Mouse (Mus musculus): Measurements from ENCODE around the gene Cdkn2a.

The Cdkn2a gene

DNA sequence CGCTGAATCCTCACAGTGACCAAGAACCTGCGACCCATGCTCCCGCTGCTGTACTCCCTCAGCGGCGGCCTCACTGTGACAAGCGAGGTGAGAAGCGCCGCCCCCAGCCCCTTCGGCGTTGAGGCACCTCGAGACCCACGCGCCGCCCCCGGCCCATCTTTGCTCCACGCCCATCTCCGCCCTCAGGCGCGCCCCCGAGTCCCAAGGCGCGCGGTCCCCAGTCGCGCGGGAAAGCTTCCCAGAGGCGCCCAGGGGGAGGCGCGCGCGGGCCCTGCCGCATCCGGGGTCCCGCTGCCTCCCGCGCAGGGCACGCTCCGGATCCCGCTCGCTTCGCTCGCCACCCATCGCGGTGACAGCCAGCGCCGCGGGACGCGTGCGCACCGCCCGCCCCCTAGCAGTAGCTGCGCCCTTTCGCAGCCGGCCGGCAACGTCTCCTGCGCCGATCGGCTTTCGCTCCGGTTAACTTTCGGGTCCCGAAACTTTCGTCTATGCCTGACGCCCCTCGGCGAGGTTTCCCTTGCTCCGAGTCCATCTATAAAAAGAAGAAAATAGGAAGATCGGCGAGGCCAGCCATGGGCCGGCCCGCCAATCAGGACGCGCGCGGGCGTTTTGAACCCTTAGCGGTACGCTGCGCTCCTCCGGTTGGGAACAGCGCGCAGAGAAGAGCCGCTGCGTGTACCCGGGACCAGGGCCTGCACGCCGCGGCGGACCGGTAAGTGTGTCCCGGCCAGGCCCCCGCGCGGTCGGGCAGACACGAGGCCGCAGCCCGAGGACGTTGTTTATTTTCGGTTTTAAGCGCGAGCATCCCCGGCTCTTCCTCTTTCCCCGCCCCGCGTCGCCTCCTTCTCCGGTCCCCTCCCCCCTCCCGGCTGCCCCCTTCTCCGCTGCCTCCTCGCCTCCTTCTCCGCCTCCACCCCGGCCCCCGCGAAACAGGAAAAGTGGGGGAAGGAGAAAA is at the start of gene Cdkn2a:
Cdkn2a (minus strand) TSS at position 168 of the 955 bp plus-strand sequence.
- DNase-seq (ENCODE audit: low spot score) = peak; percentile 47

DNA sequence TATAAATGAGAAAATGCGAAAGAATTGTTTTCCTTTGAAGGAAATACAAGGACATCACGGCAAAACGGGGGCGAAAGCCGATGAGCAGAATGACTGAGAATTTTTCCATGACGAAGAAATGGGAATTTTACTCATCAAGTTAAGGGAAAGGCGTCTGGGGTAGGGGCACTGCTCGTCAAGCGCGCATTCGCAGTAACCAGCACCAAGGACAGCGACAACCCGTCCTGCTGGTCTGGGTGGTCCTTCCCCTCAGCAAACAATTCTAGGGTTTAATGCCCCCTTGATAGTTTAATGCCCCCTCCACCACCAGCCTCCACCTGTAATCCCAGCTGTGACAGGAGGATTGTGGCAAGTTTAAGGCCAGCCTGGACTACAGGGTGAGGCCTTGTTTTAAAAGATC is 19.0 kb upstream of the Cdkn2a start:
- DNase-seq (ENCODE audit: low spot score) = no peak

GRCm38 (mm10) chr4:89310491-89311254 is 16.2 kb upstream of the Cdkn2a start, which contains the start of gene Cdkn2b:
Cdkn2b (minus strand) TSS chr4:89311039.
- DNase-seq (ENCODE audit: low spot score) = peak; percentile 71

- no peak for DNase-seq (ENCODE audit: low spot score)
Measured at GRCm38 (mm10) chr4:89309996-89310395, 15.5 kb upstream of the Cdkn2a start.

DNA sequence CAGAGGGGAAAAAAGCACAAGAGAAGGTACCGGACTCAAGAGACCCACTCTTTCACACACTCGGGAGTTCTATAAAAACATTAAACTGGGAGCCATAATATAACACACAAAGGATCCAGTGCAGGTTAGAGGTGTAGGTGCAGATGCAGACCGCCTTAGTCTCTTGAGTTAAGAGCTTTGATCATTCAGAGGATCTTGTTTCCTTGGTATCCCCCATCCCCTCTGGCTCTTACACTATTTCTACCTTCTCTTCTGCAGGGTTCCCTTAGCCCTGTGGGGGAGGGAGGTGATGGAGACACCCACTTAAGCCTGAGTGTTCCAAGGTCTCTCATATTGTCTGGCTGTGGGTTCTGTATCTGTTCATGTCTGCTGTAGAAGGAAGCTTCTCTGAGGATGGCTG is 13.5 kb upstream of the Cdkn2a start:
- DNase-seq (ENCODE audit: low spot score) = no peak

DNA sequence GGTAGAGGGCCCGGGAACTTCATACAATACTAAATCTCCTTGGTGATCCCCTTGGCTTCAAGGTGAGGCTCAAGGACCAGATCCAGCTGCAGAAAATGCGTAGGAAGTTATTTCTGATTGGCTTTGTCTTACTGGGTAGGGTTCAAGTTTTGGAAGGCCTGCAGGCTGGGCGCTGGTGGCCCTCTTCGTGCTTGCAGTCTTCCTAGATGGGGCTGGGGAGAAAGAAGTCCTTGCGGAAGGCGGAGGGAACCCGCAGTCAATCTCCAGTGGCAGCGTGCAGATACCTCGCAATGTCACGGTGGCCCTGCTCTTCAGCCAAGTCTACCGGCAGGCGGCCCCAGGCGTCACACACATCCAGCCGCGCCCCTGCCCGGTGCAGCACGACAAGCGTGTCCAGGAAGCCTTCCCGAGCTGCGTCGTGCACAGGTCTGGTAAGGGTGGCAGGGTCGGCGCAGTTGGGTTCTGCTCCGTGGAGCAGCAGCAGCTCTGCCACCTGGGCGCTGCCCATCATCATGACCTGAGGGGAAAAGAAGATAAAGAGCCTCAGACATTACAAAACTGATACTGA is 12.4 kb upstream of the Cdkn2a start:
- DNase-seq (ENCODE audit: low spot score) = no peak

GRCm38 (mm10) chr4:89305691-89306090 is 11.2 kb upstream of the Cdkn2a start:
- no peak for DNase-seq (ENCODE audit: low spot score)

DNA sequence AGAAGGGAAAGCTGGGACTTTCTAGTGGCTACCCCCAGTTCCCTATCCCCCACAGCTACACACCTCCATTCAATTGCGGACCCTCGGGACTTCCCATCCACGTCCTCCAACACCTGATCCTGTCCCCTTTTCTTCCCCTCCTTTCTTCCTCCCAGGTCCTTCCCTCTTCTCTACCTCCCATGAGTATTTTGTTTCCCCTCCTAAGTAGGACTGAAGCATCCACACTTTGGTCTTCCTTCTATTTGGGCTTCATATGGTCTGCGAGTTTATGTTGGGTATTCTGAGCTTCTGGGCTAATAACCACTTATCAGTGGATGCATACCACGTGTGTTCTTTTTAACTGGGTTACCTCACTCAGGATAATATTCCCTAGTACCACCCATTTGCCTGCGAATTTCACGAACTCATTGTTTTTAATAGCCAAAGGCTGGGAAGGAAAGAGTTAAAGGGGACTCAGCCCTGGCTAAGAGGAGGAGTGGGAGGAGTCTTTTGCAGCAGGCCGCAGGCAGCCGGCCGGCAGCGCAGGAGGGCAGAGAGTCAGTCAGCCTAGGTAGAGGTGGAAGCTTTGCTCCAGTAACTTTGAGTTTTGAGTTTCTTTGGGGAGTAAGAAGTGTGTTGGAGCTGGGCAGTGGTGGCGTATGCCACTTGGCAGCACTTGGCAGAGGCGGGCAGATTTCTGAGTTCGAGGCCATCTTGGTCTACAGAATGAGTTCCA is 9.0 kb upstream of the Cdkn2a start:
- DNase-seq (ENCODE audit: low spot score) = no peak

GRCm38 (mm10) chr4:89302129-89302528 is 7.7 kb upstream of the Cdkn2a start:
- DNase-seq (ENCODE audit: low spot score) = no peak

- no peak for DNase-seq (ENCODE audit: low spot score)
Measured at GRCm38 (mm10) chr4:89299721-89300120, 5.3 kb upstream of the Cdkn2a start.

- DNase-seq (ENCODE audit: low spot score) = no peak
Measured at GRCm38 (mm10) chr4:89295441-89296220, 1.2 kb upstream of the Cdkn2a start.

DNA sequence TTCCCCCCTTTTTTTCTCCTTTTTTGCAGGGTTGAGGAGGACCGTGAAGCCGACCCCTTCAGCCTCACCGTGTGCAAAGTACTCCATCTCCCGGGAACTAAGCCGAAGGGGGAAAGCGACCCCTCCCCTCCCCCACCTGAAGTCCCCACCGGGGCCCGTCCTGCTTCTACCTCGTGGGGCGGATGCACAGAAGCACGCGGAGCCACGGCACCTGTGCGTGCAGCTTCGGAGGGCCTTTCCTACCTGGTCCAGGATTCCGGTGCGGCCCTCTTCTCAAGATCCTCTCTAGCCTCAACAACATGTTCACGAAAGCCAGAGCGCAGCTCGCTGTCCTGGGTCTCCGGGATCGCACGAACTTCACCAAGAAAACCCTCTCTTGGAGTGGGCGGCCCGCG is 365 bp downstream of the Cdkn2a start:
- DNase-seq (ENCODE audit: low spot score) = no peak

DNA sequence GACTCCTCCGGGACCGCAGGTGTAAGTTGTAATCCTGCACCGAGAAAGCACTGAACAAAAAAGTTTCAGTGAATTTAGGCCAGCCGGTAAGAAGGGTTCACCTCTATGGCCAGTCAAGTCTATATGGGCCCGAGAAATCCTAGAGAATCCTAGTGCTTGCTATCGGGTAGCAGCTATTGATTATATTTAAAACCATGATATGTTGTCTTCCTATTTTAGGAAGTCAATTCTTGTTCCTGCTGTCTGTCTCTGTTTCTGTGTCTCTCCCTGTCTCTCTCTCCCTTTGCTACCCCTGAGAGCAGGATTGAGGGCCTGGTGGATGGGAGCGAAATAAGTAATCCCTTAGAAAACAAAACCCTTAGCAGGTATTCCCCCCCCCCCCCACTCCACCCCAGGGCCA is 937 bp downstream of the Cdkn2a start:
- no peak for DNase-seq (ENCODE audit: low spot score)

GRCm38 (mm10) chr4:89289028-89289427 is 5.4 kb downstream of the Cdkn2a start:
- DNase-seq (ENCODE audit: low spot score) = no peak

GRCm38 (mm10) chr4:89286566-89286965 is 7.9 kb downstream of the Cdkn2a start:
- DNase-seq (ENCODE audit: low spot score) = no peak

GRCm38 (mm10) chr4:89285688-89286087 is 8.8 kb downstream of the Cdkn2a start:
- DNase-seq (ENCODE audit: low spot score) = no peak

DNA sequence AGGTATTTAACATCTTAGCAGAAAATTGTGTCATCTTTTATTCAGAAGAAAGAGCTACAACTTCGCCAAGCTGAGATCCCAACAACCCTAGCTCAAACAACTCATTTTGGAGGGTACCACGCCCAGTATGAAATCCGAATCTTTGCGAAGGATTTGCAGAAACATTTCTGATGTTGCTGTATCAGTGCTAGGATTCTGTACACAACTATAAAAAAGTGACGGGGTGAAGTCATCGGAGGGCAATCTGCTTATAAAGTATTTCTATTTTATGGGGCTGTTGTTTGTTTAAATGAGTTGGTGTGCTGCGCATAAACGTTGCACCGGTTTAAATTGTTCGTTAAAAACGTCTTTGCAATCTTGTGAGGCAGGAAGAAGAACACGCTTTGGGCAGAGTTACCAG is 11.8 kb downstream of the Cdkn2a start:
- DNase-seq (ENCODE audit: low spot score) = no peak

GRCm38 (mm10) chr4:89282036-89282566 is 12.4 kb downstream of the Cdkn2a start:
- DNase-seq (ENCODE audit: low spot score) = no peak

DNA sequence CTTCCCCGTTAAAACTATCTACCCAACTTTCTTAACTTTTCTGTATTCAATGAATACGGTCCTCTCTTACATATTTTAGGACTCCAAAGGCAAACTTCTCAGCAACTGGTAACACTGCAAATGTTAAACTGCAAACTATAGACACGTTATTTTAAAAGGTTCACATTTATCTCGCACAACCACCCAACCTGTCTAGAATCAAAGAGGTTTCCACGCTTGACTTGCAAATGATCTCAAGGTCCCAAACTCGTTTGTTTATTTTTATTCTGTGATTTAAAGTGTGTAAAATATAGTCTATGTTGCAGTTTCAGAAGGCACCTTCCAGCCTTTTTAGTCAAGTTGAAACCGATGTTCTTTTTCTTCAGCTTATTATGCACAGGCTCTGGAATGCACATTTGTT is 13.2 kb downstream of the Cdkn2a start:
- DNase-seq (ENCODE audit: low spot score) = no peak

GRCm38 (mm10) chr4:89279641-89280040 is 14.8 kb downstream of the Cdkn2a start:
- DNase-seq (ENCODE audit: low spot score) = no peak

GRCm38 (mm10) chr4:89277381-89277940 is 17.0 kb downstream of the Cdkn2a start:
- DNase-seq (ENCODE audit: low spot score) = no peak

All from ovary, postnatal 10 days (tissue).